Mouse (Mus musculus) lung, postnatal 4 days (tissue): ENCODE data around the gene Prdm16.

ENCODE experiments used
- DNase-seq, 2 experiments: peaks; one replicate each; pipeline ENCODE4 v3.0.0; 2021

Gene Prdm16

DNA sequence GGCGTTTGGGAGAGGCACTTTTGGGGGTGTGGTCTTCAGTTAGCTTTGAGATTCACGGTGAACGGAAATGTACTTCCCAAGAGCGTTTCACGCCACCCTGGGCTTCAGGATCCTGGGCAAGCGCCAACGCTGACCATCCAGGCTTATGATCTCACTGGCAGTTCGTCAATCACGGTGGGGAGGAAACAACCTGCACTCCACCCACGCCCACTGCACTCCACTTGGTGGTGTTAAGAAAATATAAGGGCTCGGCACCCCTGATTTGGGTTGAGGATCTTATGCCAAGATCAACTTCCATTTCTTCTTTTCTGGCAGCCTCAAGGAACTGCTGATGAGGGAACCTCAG lies 323.1 kb downstream of the Prdm16 start:
- DNase-seq: no peak

- no peak for DNase-seq
These were observed 323.6 kb downstream of the Prdm16 start for GRCm38 (mm10) chr4:154312935-154313621.

GRCm38 (mm10) chr4:154312143-154312812 lies 324.4 kb downstream of the Prdm16 start:
- DNase-seq: no peak

GRCm38 (mm10) chr4:154310576-154311262 lies 326.0 kb downstream of the Prdm16 start:
- peak in 1 of 2 experiments; percentile 59 for DNase-seq

GRCm38 (mm10) chr4:154309131-154309530 lies 327.5 kb downstream of the Prdm16 start:
- DNase-seq: no peak

- peak in 1 of 2 experiments; percentile 55 for DNase-seq
These were observed 335.2 kb downstream of the Prdm16 start, which contains the start of gene Arhgef16 for GRCm38 (mm10) chr4:154301466-154301881. TSS of gene Arhgef16 (minus strand) at chr4:154301676.

- peak; percentile 73 to 89 for DNase-seq
These were observed 337.0 kb downstream of the Prdm16 start for GRCm38 (mm10) chr4:154299541-154300271.

GRCm38 (mm10) chr4:154297761-154298160 lies 338.9 kb downstream of the Prdm16 start:
- peak in 1 of 2 experiments; percentile 34 for DNase-seq

GRCm38 (mm10) chr4:154294262-154294731 lies 342.4 kb downstream of the Prdm16 start:
- no peak for DNase-seq

DNA sequence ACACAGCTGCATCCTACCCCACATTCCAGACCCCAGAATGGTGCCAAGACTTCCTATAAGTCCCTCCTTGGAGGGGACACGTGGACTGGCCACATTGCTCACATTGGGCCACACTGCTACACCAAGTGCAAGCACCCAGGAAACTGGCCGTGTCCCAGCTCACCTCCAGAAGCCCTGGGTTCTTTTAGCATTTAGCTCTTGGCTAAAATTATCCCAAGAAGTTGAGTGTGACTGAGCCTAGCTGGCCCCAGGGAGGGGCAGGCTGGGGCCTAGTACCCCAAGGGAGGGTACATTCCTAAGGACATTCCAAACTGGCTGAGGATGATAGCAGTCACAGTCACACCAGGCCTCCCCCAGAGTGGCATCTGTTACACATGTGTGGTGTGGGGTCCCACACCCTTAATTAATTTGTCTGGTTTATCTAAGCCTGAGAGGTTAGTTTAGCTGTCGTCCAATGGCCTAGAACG lies 342.9 kb downstream of the Prdm16 start:
- DNase-seq: peak in 1 of 2 experiments; percentile 51

GRCm38 (mm10) chr4:154283671-154284070 lies 353.0 kb downstream of the Prdm16 start:
- no peak for DNase-seq

DNA sequence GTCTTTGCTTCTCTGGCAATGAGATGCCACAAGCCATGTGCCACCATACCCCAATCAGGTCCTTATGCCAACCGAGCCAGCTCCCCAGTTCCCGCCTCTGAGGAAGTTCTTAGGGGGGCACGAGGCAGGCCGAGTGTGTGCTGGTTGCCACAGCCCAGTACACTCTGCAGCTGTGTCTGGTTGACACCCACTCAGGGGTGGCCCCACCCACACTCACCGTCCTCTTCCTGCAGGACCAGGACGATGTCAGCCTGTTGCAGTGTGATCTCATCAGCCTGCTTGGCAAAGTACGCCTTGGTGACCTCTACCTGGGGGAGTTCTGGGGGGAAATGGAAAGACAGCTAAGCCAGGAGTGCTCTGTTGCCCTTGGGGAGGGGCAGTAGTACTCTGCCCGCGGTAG lies 357.2 kb downstream of the Prdm16 start:
- no peak for DNase-seq

GRCm38 (mm10) chr4:154273000-154273399 lies 363.7 kb downstream of the Prdm16 start:
- DNase-seq: peak in 1 of 2 experiments; percentile 49

DNA sequence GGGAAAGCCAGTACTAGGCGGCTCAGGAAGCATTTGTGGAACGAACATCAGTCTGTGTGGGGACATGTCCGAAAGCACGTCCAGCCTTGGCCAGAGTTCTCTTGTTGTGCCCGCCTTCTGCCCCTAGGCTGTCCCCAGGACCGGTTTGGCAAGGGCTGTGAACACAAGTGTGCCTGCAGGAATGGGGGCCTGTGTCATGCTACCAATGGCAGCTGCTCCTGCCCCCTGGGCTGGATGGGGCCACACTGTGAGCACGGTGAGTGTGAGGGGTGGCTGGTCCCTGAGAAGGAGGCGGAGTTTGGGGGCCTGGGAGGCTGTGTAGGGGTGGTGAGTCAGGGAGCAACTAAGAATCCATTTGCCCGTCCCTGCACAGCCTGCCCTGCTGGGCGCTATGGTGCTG lies 367.2 kb downstream of the Prdm16 start:
- peak in 1 of 2 experiments; percentile 41 for DNase-seq

GRCm38 (mm10) chr4:154267511-154267910 lies 369.2 kb downstream of the Prdm16 start:
- no peak for DNase-seq
